Mouse (Mus musculus): ENCODE measurements around the gene Nf1.

GRCm38 (mm10) chr11:79577741-79578140 is 238.2 kb downstream of the Nf1 start:
- TF ChIP-seq CTCF (IDR thresholded peaks at IDR 0.05; ENCODE audit: insufficient read depth, low read length) (0 out of 2 replicates have a peak, but pooled peaks have one; percentile 44), POLR2A (IDR thresholded peaks at IDR 0.05; ENCODE audit: borderline replicate concordance, extremely low read depth, low read depth, low read length) (no peak)
